Mouse (Mus musculus): ENCODE data around the gene Aox3. TPM values are rescaled to one million over a fixed set of nuclear protein-coding genes. Genes with fewer than 3 reads are reported as not detected.

The Aox3 gene
- total RNA-seq, 2 experiments from 2014 or later: 2.5 to 2.9 TPM

- DNase-seq (ENCODE audit: low spot score in 2 of 2): no peak
- Histone ChIP-seq H3K4me3 (no peak overlapping the region), H3K27ac (no peak overlapping the region)
- TF ChIP-seq CTCF (conservative IDR thresholded peaks at IDR 0.05): no peak
These were observed 31.6 kb upstream of the Aox3 start for GRCm38 (mm10) chr1:58081356-58081755.

GRCm38 (mm10) chr1:58089316-58089715 is 23.6 kb upstream of the Aox3 start:
- no peak for TF ChIP-seq CTCF (conservative IDR thresholded peaks at IDR 0.05)

GRCm38 (mm10) chr1:58090191-58090590 is 22.7 kb upstream of the Aox3 start:
- H3K27ac ChIP-seq: no peak overlapping the region

More at GRCm38 (mm10) chr1:58089316-58089715, 23.6 kb upstream of the Aox3 start:
- no peak overlapping the region for H3K4me3 ChIP-seq
- no peak overlapping the region for H3K27ac ChIP-seq
- no peak for DNase-seq (ENCODE audit: low spot score in 2 of 2)

DNA sequence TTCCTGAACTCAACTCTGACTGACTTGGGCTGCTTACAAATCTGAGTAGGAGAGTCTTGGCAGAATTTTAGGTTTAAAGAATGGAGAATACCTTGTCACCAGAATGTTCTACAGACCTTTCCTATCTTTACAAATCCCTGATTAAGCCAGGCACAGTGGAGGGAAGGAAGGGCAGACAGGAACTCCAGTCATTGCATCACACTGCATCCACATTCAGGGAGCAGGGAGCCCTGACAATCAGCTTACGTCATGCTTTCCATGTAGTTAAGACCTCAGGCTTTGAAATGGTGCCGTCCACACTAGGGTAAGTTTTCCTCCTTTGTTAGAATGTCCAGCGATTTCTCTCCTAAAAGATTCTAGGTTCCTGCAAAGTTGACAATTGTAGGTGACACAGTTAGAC is 21.7 kb upstream of the Aox3 start:
- Histone ChIP-seq H3K27ac (no peak overlapping the region), H3K4me3 (no peak overlapping the region)
- no peak for DNase-seq (ENCODE audit: low spot score in 2 of 2)
- no peak for TF ChIP-seq CTCF (conservative IDR thresholded peaks at IDR 0.05)

More at GRCm38 (mm10) chr1:58090191-58090590, 22.7 kb upstream of the Aox3 start:
- peak in 1 of 2 experiments; percentile 37 for DNase-seq (ENCODE audit: low spot score in 2 of 2)
- H3K4me3 ChIP-seq: no peak overlapping the region
- no peak for TF ChIP-seq CTCF (conservative IDR thresholded peaks at IDR 0.05)

- no peak overlapping the region for H3K27ac ChIP-seq
- H3K4me3 ChIP-seq: no peak overlapping the region
- no peak for TF ChIP-seq CTCF (conservative IDR thresholded peaks at IDR 0.05)
- no peak for DNase-seq (ENCODE audit: low spot score in 2 of 2)
These were observed 20.9 kb upstream of the Aox3 start for GRCm38 (mm10) chr1:58091992-58092560.

GRCm38 (mm10) chr1:58097338-58097737 is 15.6 kb upstream of the Aox3 start:
- no peak overlapping the region for H3K27ac ChIP-seq
- H3K4me3 ChIP-seq: no peak overlapping the region
- TF ChIP-seq CTCF (conservative IDR thresholded peaks at IDR 0.05): no peak
- DNase-seq (ENCODE audit: low spot score in 2 of 2): no peak

- no peak overlapping the region for H3K27ac ChIP-seq
- no peak for TF ChIP-seq CTCF (conservative IDR thresholded peaks at IDR 0.05)
- DNase-seq (ENCODE audit: low spot score in 2 of 2): no peak
- no peak overlapping the region for H3K4me3 ChIP-seq
These were observed 13.8 kb upstream of the Aox3 start for GRCm38 (mm10) chr1:58099119-58099518.

- no peak for DNase-seq (ENCODE audit: low spot score in 2 of 2)
- no peak overlapping the region for H3K27ac ChIP-seq
- H3K4me3 ChIP-seq: no peak overlapping the region
- no peak for TF ChIP-seq CTCF (conservative IDR thresholded peaks at IDR 0.05)
These were observed 11.3 kb upstream of the Aox3 start for GRCm38 (mm10) chr1:58101531-58102146.

DNA sequence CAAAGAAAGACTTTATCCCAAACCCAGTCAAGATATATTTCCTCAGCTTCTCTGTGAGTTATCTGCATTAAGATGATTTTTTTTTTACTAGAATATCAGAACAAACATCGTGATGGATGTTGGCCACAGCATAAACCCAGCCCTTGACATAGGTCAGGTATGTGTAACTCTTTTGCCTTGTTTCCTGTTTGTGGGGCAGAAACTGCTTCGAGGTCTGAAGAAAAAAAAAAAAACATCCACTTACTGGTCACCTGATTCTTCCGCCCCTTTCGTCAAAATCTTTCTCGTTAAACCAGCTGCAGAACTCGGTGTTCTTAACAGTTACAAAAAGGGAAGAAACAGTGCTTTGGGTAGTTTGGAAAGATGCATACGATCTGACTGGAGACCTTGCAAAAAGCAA is 10.4 kb upstream of the Aox3 start:
- H3K4me3 ChIP-seq: no peak overlapping the region
- H3K27ac ChIP-seq: no peak overlapping the region
- no peak for DNase-seq (ENCODE audit: low spot score in 2 of 2)
- no peak for TF ChIP-seq CTCF (conservative IDR thresholded peaks at IDR 0.05)

GRCm38 (mm10) chr1:58105685-58106084 is 7.2 kb upstream of the Aox3 start:
- TF ChIP-seq CTCF (conservative IDR thresholded peaks at IDR 0.05): no peak
- Histone ChIP-seq H3K4me3 (no peak overlapping the region), H3K27ac (no peak overlapping the region)
- no peak for DNase-seq (ENCODE audit: low spot score in 2 of 2)

- TF ChIP-seq CTCF (conservative IDR thresholded peaks at IDR 0.05): no peak
- no peak overlapping the region for H3K27ac ChIP-seq
These were observed 5.9 kb upstream of the Aox3 start for GRCm38 (mm10) chr1:58107066-58107465.

GRCm38 (mm10) chr1:58110241-58110640 is 2.7 kb upstream of the Aox3 start:
- DNase-seq (ENCODE audit: low spot score in 2 of 2): no peak
- no peak for TF ChIP-seq CTCF (conservative IDR thresholded peaks at IDR 0.05)
- H3K4me3 ChIP-seq: no peak overlapping the region
- H3K27ac ChIP-seq: no peak overlapping the region

More at GRCm38 (mm10) chr1:58107066-58107465, 5.9 kb upstream of the Aox3 start:
- DNase-seq (ENCODE audit: low spot score in 2 of 2): no peak
- no peak overlapping the region for H3K4me3 ChIP-seq

- no peak overlapping the region for H3K27ac ChIP-seq
- no peak overlapping the region for H3K4me3 ChIP-seq
- DNase-seq (ENCODE audit: low spot score in 2 of 2): no peak
- TF ChIP-seq CTCF (conservative IDR thresholded peaks at IDR 0.05): no peak
These were observed 1.6 kb upstream of the Aox3 start for GRCm38 (mm10) chr1:58111315-58111714.

DNA sequence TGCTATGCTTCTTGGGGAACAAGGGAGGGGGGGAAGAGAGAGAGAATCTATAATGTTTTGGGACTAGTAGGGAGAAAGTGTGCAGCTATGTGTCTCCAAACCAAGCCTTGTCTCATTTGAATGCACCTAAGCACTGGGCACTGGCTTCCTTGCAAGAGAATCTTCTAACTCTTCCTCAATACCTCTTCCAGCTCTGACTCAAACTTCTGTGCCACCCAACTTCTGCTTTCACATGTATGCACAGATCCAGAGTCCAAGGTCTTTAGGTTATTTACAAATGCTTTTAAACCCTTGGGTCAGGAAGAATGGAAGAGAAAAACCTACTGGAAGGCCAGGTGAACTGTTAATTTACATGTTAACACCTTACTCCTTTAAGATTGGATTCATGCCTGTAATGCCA is 511 bp downstream of the Aox3 start:
- no peak for DNase-seq (ENCODE audit: low spot score in 2 of 2)
- Histone ChIP-seq H3K27ac (no peak overlapping the region), H3K4me3 (no peak overlapping the region)
- no peak for TF ChIP-seq CTCF (conservative IDR thresholded peaks at IDR 0.05)

All from layer of hippocampus, adult 2 months (tissue).